Mouse (Mus musculus) midbrain, postnatal 0 days (tissue): ENCODE measurements around the gene Tpst1. TPM values are rescaled to one million over a fixed set of nuclear protein-coding genes. Genes with fewer than 3 reads are reported as not detected.
A peak's percentile ranks its signal among the peaks of the same experiment; 100 is the strongest.

Experiments
- ATAC-seq: fragments of 200-750 bp; cut with Nextera tagmentation; 2 replicates; pipeline ENCODE4 v1.8.0; 2017; ENCODE audit warnings: moderate number of reproducible peaks, mild to moderate bottlenecking, moderate TSS enrichment, moderate library complexity; ENCODE audit not compliant: low FRiP score
- DNase-seq: peaks from one replicate; pipeline ENCODE4 v3.0.0-alpha.2; 2015; ENCODE audit warnings: low spot score
- H3K27ac ChIP-seq: fragments of 300-500 bp; sonication (generic); 2 replicates; pipeline ENCODE4 v1.5.1; 2014; ENCODE audit warnings: low read depth, mild to moderate bottlenecking, low read length, mixed read lengths
- H3K27me3 ChIP-seq: fragments of 300-500 bp; sonication (generic); 2 replicates; pipeline ENCODE4 v1.6.1; 2014; ENCODE audit warnings: low read length, control low read depth, mixed read lengths; ENCODE audit not compliant: insufficient read depth
- H3K36me3 ChIP-seq: fragments of 300-500 bp; sonication (generic); 2 replicates; pipeline ENCODE4 v1.6.1; 2014; ENCODE audit warnings: low read length, control low read depth, mixed read lengths; ENCODE audit not compliant: insufficient read depth
- H3K4me1 ChIP-seq: fragments of 300-500 bp; sonication (generic); 2 replicates; pipeline ENCODE4 v1.6.1; 2014; ENCODE audit warnings: mild to moderate bottlenecking, control low read depth, antibody characterized with exemption, low read length, mixed read lengths; ENCODE audit not compliant: insufficient read depth
- H3K4me2 ChIP-seq: fragments of 300-500 bp; sonication (generic); 2 replicates; pipeline ENCODE4 v1.6.1; 2014; ENCODE audit warnings: low read depth, mild to moderate bottlenecking, low read length, mixed read lengths; ENCODE audit not compliant: poor library complexity, severe bottlenecking
- H3K4me3 ChIP-seq: fragments of 300-500 bp; sonication (generic); 2 replicates; pipeline ENCODE4 v1.5.1; 2014; ENCODE audit warnings: low read depth, mild to moderate bottlenecking, low read length, moderate library complexity
- H3K9ac ChIP-seq: fragments of 300-500 bp; sonication (generic); replicated peaks from 2 replicates; pipeline ENCODE4 v1.6.1; 2014; ENCODE audit warnings: mild to moderate bottlenecking, low read length, moderate library complexity, mixed read lengths; ENCODE audit not compliant: poor library complexity, severe bottlenecking
- H3K9me3 ChIP-seq: fragments of 300-500 bp; sonication (generic); 2 replicates; pipeline ENCODE4 v1.6.1; 2016; ENCODE audit warnings: low read length, control low read depth
- CTCF ChIP-seq: IDR thresholded peaks from 2 replicates; pipeline ENCODE4 v1.5.1; 2016; ENCODE audit warnings: antibody characterized with exemption, mild to moderate bottlenecking
- WGBS: fragments of 180-500 bp; shearing (Covaris S2); extraction: QIAGEN DNeasy Blood & Tissue Kit; methylation state at CpG from one replicate; pipeline ENCODE4 v1.1.7; 2014; 5-methylcytosine and 5-hydroxymethylcytosine counted together
- polyA plus RNA-seq: library from polyadenylated mRNA; unstranded; fragments of >200 nt; fragmentation: Nextera tagmentation; extraction: Ambion mirVana; gene quantifications from 2 replicates; pipeline ENCODE4 v1.2.1, GENCODE M21; 2015
- total RNA-seq: library from RNA; depleted of rRNA; stranded (reverse); fragments of >200 nt; gene quantifications from 2 replicates; pipeline ENCODE4 v1.2.3, GENCODE M21; 2014

Gene Tpst1
- total and polyA plus RNA-seq, 2 experiments from 2014 or later: 46.5 to 50.0 TPM

- Histone ChIP-seq H3K36me3 (no peaks in the 10 kb centered on the region), H3K27me3 (no peaks in the 10 kb centered on the region), H3K27ac (no peak overlapping the region), H3K4me2 (no peak overlapping the region), H3K9ac (no peak overlapping the region), H3K9me3 (no peaks in the 10 kb centered on the region), H3K4me1 (no peaks in the 10 kb centered on the region), H3K4me3 (no peak overlapping the region)
- TF ChIP-seq CTCF: no peak
- DNase-seq (no peak), ATAC-seq (no peak)
- 77% methylated on average over 3 of the region's 3 CpGs for WGBS
Observed at GRCm38 (mm10) chr5:130067841-130068264, 5.3 kb upstream of the Tpst1 start.

GRCm38 (mm10) chr5:130074491-130074890, 1.4 kb downstream of the Tpst1 start:
- no peaks in the 10 kb centered on the region for H3K27me3 ChIP-seq
- no peak overlapping the region for H3K4me3 ChIP-seq
- no peaks in the 10 kb centered on the region for H3K9me3 ChIP-seq
- H3K4me1 ChIP-seq: no peaks in the 10 kb centered on the region
- no peak for ATAC-seq
- DNase-seq: no peak
- no peak overlapping the region for H3K9ac ChIP-seq
- no peak overlapping the region for H3K27ac ChIP-seq
- no peak overlapping the region for H3K4me2 ChIP-seq
- no peaks in the 10 kb centered on the region for H3K36me3 ChIP-seq
- no peak for TF ChIP-seq CTCF
- 80% methylated on average over 6 of the region's 6 CpGs for WGBS

DNA sequence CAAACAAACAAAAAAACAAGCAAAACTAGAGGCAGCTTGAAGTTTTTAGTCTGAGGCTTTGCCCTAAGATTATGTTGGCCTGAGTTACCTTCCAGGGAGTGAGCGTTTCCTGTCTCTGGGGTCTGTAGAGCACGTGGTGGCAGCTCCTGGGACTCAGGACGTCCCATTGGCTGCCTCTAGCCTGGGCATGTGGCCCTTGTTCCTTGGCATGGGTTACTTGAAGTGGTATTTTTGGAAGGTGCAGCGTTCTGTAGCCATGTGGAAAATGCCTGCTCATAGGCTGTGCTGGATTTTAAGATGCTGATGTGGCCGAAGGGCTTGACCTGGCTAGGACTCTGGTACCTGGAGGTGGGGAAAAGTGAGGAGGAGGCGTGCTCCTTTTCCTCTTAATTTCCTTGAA, 3.3 kb downstream of the Tpst1 start:
- Histone ChIP-seq H3K4me1 (no peaks in the 10 kb centered on the region), H3K9ac (no peak overlapping the region), H3K4me2 (no peak overlapping the region), H3K4me3 (no peak overlapping the region), H3K9me3 (no peaks in the 10 kb centered on the region), H3K36me3 (no peaks in the 10 kb centered on the region), H3K27ac (no peak overlapping the region), H3K27me3 (no peaks in the 10 kb centered on the region)
- DNase-seq: no peak
- 64% methylated on average over 6 of the region's 6 CpGs for WGBS
- no peak for ATAC-seq
- no peak for TF ChIP-seq CTCF

DNA sequence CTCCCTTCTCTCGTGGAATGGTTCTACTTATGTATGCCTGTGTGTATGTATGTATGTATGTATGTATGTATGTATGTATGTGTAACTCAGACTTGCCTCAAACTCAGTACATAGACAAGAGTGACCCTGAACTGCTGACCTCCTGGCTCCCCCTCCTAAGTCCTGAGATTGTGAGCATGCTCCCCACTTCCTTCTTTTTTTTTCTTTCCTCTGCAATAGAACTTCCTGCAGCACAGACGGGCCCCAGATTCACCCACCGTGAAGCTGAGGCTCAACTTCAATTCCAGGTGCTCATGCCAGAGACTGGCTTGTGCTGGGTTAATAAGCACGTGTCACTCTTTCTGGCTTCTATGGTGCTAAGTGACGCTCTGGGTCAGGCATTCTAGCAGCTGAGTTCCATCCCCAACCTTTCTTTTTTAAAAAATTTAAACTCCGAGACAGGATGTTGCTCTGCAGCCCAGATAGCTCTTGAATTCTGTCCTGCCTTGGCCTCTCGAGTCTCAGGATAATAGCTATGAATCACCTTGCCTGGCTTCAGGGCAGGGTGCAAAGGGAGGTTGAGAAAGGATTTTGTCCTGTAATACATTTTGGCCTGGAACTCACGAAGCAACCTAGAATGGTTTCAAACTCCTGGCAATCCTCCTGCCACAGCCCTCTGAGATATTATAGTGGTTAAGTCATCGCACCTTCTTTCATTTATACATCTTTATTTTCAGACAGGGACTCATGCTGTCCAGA, 5.1 kb downstream of the Tpst1 start:
- WGBS: 84% methylated on average over 9 of the region's 9 CpGs
- no peak for TF ChIP-seq CTCF
- Histone ChIP-seq H3K9me3 (no peaks in the 10 kb centered on the region), H3K4me3 (peak overlapping the region; percentile 79; the same call in 1 of the 2 replicates), H3K4me2 (peak overlapping the region; percentile 73; the same call in 1 of the 2 replicates), H3K4me1 (no peaks in the 10 kb centered on the region), H3K27me3 (no peaks in the 10 kb centered on the region), H3K9ac (no peak overlapping the region), H3K36me3 (no peaks in the 10 kb centered on the region), H3K27ac (no peak overlapping the region)
- ATAC-seq: no peak
- DNase-seq: no peak

- Histone ChIP-seq H3K4me2 (peak overlapping the region; percentile 73), H3K9me3 (no peaks in the 10 kb centered on the region), H3K27ac (peak overlapping the region; percentile 82; the same call in 1 of the 2 replicates), H3K4me1 (no peaks in the 10 kb centered on the region), H3K27me3 (no peaks in the 10 kb centered on the region), H3K36me3 (no peaks in the 10 kb centered on the region), H3K9ac (peak overlapping the region; percentile 88; the same call in 1 of the 2 replicates), H3K4me3 (peak overlapping the region; percentile 79)
- DNase-seq: no peak
- peak; percentile 51 for ATAC-seq
- TF ChIP-seq CTCF: no peak
- 34% methylated on average over 6 of the region's 6 CpGs for WGBS
Observed at GRCm38 (mm10) chr5:130078834-130079156, 5.7 kb downstream of the Tpst1 start.

- no peaks in the 10 kb centered on the region for H3K36me3 ChIP-seq
- peak; percentile 13; the same call in 1 of the 2 replicates for TF ChIP-seq CTCF
- DNase-seq (peak; percentile 93), ATAC-seq (peak; percentile 97)
- H3K27ac ChIP-seq: peak overlapping the region; percentile 82
- WGBS: 1% methylated on average over 66 of the region's 86 CpGs
- H3K9ac ChIP-seq: peak overlapping the region; percentile 88
- no peaks in the 10 kb centered on the region for H3K9me3 ChIP-seq
- H3K4me1 ChIP-seq: no peaks in the 10 kb centered on the region
- H3K4me3 ChIP-seq: peak overlapping the region; percentile 79
- peak overlapping the region; percentile 73 for H3K4me2 ChIP-seq
- no peaks in the 10 kb centered on the region for H3K27me3 ChIP-seq
Observed at GRCm38 (mm10) chr5:130079202-130080050, 6.3 kb downstream of the Tpst1 start.
